Mouse (Mus musculus) heart, embryonic 15.5 days (tissue): ENCODE data around the gene Lsamp. TPM values are rescaled to one million over a fixed set of nuclear protein-coding genes. Genes with fewer than 3 reads are reported as not detected.

ENCODE experiments used
- ATAC-seq: fragments of 200-750 bp; cut with Nextera tagmentation; replicated peaks from 2 replicates; pipeline ENCODE4 v1.8.0; 2017; ENCODE audit warnings: low read depth, moderate TSS enrichment; ENCODE audit not compliant: insufficient number of reproducible peaks, insufficient read depth, low FRiP score
- H3K27ac ChIP-seq: fragments of 300-500 bp; sonication (generic); 2 replicates; pipeline ENCODE4 v1.5.1; 2015; ENCODE audit warnings: mild to moderate bottlenecking, inconsistent platforms
- H3K27me3 ChIP-seq: fragments of 300-500 bp; sonication (generic); 2 replicates; pipeline ENCODE4 v1.6.1; 2015; ENCODE audit warnings: inconsistent platforms
- H3K36me3 ChIP-seq: fragments of 300-500 bp; sonication (generic); 2 replicates; pipeline ENCODE4 v1.6.1; 2015; ENCODE audit warnings: mild to moderate bottlenecking, inconsistent platforms
- H3K4me1 ChIP-seq: fragments of 300-500 bp; sonication (generic); replicated peaks from 2 replicates; pipeline ENCODE4 v1.6.1; 2015; ENCODE audit warnings: inconsistent platforms
- H3K4me2 ChIP-seq: fragments of 300-500 bp; sonication (generic); 2 replicates; pipeline ENCODE4 v1.6.1; 2015; ENCODE audit warnings: inconsistent platforms, mild to moderate bottlenecking, moderate library complexity
- H3K4me3 ChIP-seq: fragments of 300-500 bp; sonication (generic); 2 replicates; pipeline ENCODE4 v1.5.1; 2015; ENCODE audit warnings: mild to moderate bottlenecking, inconsistent platforms
- H3K9ac ChIP-seq: fragments of 300-500 bp; sonication (generic); 2 replicates; pipeline ENCODE4 v1.6.1; 2015; ENCODE audit warnings: mild to moderate bottlenecking, inconsistent platforms
- H3K9me3 ChIP-seq: fragments of 300-500 bp; sonication (generic); replicated peaks from 2 replicates; pipeline ENCODE4 v1.6.1; 2016; ENCODE audit warnings: inconsistent platforms
- WGBS: fragments of 180-500 bp; shearing (Covaris S2); methylation state at CpG from one replicate; pipeline ENCODE4 v1.1.7; 2015; ENCODE audit warnings: mixed read lengths; 5-methylcytosine and 5-hydroxymethylcytosine counted together
- polyA plus RNA-seq: library from polyadenylated mRNA; unstranded; fragments of >200 nt; fragmentation: Nextera tagmentation; extraction: Ambion mirVana; gene quantifications from 2 replicates; pipeline ENCODE4 v1.2.1, GENCODE M21; 2015

Lsamp gene
- polyA plus RNA-seq, 1 experiment from 2014 or later, result 1.7 TPM

GRCm38 (mm10) chr16:40509146-40510030 is 525.2 kb downstream of the Lsamp start:
- no peaks in the 10 kb centered on the region for H3K27me3 ChIP-seq
- no peaks in the 10 kb centered on the region for H3K9me3 ChIP-seq
- H3K4me1 ChIP-seq, result no peaks in the 10 kb centered on the region
- H3K9ac ChIP-seq, result no peak overlapping the region
- H3K36me3 ChIP-seq, result no peaks in the 10 kb centered on the region
- H3K4me2 ChIP-seq, result no peak overlapping the region
- H3K4me3 ChIP-seq, result no peak overlapping the region
- no peak overlapping the region for H3K27ac ChIP-seq
- 72% methylated on average over 7 of the region's 7 CpGs for WGBS
- ATAC-seq, result no peak

GRCm38 (mm10) chr16:40536754-40537153 is 552.6 kb downstream of the Lsamp start:
- WGBS, result 20% methylated on average over 1 of the region's 1 CpGs
- ATAC-seq, result no peak

GRCm38 (mm10) chr16:40549663-40550062 is 565.5 kb downstream of the Lsamp start:
- ATAC-seq, result no peak
- no peaks in the 10 kb centered on the region for H3K27me3 ChIP-seq
- H3K36me3 ChIP-seq, result no peaks in the 10 kb centered on the region
- WGBS, result 78% methylated on average over 4 of the region's 4 CpGs
- no peaks in the 10 kb centered on the region for H3K4me1 ChIP-seq
- H3K9ac ChIP-seq, result no peak overlapping the region
- no peak overlapping the region for H3K4me2 ChIP-seq
- H3K9me3 ChIP-seq, result no peaks in the 10 kb centered on the region
- H3K4me3 ChIP-seq, result no peak overlapping the region
- H3K27ac ChIP-seq, result no peak overlapping the region

More at GRCm38 (mm10) chr16:40536754-40537153, 552.6 kb downstream of the Lsamp start:
- Histone ChIP-seq H3K4me3 (no peak overlapping the region), H3K4me1 (no peaks in the 10 kb centered on the region), H3K4me2 (no peak overlapping the region), H3K9ac (no peak overlapping the region), H3K27ac (no peak overlapping the region), H3K36me3 (no peaks in the 10 kb centered on the region), H3K9me3 (no peaks in the 10 kb centered on the region), H3K27me3 (no peaks in the 10 kb centered on the region)

DNA sequence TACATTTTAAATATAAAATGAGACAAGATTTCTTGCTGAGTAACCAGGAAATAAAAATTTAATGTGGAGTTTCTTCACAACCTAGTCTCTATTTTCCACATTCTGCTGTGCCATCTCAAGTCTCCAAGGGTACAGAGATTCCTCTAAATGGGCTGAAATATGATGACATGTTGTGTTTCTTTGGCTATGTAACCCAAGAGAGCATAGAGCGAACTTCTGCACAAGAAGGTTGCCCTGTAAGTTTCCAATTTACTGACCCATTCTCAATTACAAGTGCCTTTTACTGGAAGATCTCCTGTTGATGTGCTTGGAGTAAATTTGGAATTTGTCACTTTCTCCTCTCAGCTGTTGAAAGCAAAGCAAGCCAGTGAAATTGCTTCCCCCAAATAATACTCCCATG is 571.4 kb downstream of the Lsamp start:
- H3K4me3 ChIP-seq, result no peak overlapping the region
- H3K4me2 ChIP-seq, result no peak overlapping the region
- H3K27ac ChIP-seq, result no peak overlapping the region
- H3K4me1 ChIP-seq, result no peaks in the 10 kb centered on the region
- no peaks in the 10 kb centered on the region for H3K9me3 ChIP-seq
- ATAC-seq, result no peak
- 67% methylated on average over 1 of the region's 1 CpGs for WGBS
- no peaks in the 10 kb centered on the region for H3K27me3 ChIP-seq
- no peaks in the 10 kb centered on the region for H3K36me3 ChIP-seq
- no peak overlapping the region for H3K9ac ChIP-seq

DNA sequence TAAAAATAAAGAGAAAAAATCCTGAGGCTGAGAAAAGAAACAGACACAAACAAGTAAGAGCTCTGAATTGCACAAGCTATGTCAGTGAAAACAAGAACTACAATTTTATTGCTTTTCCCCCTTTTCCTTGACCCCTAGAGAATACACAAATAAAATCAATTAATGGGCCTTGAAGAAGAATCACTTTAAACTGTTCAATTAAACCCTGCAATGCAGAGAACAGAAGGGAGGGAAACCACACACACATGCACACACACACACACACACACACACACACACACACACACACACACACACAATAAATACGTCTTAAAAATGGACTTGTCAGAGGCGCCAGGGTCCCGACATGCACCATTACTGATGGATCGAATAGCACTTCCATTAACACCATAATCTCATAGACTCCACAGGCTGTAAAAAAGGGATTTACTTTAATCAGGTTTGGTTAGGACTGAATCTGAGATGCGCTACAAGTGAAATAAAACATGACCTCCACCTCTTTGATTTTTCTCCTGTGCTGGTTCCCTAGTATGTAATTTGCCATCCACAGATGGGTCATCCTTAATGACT is 573.6 kb downstream of the Lsamp start:
- Histone ChIP-seq H3K9me3 (no peaks in the 10 kb centered on the region), H3K4me1 (no peaks in the 10 kb centered on the region), H3K4me3 (no peak overlapping the region), H3K27ac (no peak overlapping the region), H3K27me3 (no peaks in the 10 kb centered on the region), H3K9ac (no peak overlapping the region), H3K4me2 (no peak overlapping the region), H3K36me3 (no peaks in the 10 kb centered on the region)
- no peak for ATAC-seq
- 74% methylated on average over 5 of the region's 5 CpGs for WGBS

DNA sequence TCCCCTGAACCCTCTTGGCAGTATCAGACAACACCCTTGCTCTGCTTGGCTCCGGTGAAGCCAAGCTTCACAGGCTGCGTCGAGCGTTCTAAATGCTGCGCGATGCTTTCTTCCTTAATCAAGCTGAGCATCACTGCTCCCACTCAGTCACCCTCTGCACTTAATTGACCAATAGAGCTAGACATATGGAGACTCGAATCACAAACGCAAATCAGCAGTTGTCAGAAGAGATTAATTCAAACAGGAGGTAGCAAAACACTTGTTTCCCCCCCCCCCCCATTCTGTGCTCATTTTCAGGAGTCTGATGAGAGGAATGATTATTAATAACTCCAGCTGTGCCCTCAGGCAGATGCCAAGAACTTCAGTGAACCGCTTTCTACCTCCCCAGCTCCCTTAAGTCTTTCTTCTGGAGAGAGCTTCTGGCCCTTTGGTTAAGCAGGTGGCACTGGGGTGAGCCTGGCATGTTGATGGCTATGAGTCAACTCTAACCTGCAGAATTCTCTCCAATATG is 583.3 kb downstream of the Lsamp start:
- H3K4me3 ChIP-seq, result no peak overlapping the region
- H3K36me3 ChIP-seq, result no peaks in the 10 kb centered on the region
- 76% methylated on average over 9 of the region's 9 CpGs for WGBS
- no peak overlapping the region for H3K27ac ChIP-seq
- no peaks in the 10 kb centered on the region for H3K4me1 ChIP-seq
- H3K27me3 ChIP-seq, result no peaks in the 10 kb centered on the region
- no peak overlapping the region for H3K9ac ChIP-seq
- no peaks in the 10 kb centered on the region for H3K9me3 ChIP-seq
- no peak for ATAC-seq
- no peak overlapping the region for H3K4me2 ChIP-seq

DNA sequence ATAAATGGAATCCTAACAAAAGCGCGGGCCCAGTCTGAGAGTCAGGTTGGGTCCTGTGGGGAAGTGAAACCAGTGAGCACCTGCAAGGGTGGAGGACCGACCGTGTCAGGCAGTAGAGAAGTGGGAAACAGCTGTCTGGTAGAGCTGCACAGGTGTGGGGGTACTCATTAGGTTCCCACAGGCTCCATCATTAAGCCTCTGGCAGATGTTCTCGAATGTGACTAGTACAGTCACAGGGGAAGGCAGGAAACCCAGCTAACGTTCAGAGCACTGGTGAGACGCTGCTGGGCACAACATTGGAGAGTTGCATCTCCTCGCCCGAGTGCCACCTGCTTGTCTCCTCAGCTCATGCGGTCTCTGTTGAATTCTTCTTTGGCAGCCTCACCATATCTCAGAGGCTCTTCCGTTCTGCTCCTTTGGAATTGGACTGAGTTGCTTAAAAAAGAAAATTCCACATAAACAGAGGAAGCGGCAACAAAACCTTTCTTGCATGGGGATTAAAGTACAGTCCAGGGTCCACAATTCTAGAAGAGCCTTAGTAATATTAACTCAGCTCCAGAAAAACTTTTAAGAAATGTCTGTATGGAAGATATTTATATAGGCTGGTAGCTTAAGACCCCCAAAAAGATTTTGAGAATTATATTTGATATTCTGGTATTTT is 588.1 kb downstream of the Lsamp start:
- 79% methylated on average over 12 of the region's 12 CpGs for WGBS
- H3K9ac ChIP-seq, result no peak overlapping the region

DNA sequence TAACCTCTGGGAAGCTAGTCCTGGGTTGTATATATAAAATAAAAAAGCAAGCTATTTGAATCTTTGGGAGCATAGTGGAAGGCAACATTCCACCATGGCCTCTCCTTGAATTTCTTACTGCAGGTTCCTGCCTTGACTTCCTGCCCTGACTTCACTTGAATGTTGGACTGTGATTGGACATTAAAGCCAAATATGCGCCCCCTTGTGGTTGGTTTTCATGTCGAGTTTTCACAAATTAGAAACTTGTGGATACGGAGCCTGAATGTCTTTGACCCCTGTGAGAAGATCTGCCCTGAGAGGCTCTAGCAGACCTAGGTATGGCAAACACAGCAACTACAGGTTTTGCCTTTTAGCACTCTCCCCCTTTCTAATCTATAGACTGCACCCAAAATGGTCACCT is 597.9 kb downstream of the Lsamp start:
- Histone ChIP-seq H3K4me3 (no peak overlapping the region), H3K36me3 (no peaks in the 10 kb centered on the region), H3K4me1 (no peaks in the 10 kb centered on the region), H3K9ac (no peak overlapping the region), H3K4me2 (no peak overlapping the region), H3K27me3 (no peaks in the 10 kb centered on the region), H3K9me3 (no peaks in the 10 kb centered on the region), H3K27ac (no peak overlapping the region)
- WGBS, result 54% methylated on average over 3 of the region's 3 CpGs
- no peak for ATAC-seq

More for the DNA sequence above, 588.1 kb downstream of the Lsamp start:
- no peak overlapping the region for H3K4me2 ChIP-seq
- H3K27ac ChIP-seq, result no peak overlapping the region
- ATAC-seq, result no peak
- no peaks in the 10 kb centered on the region for H3K4me1 ChIP-seq
- H3K9me3 ChIP-seq, result no peaks in the 10 kb centered on the region
- H3K27me3 ChIP-seq, result no peaks in the 10 kb centered on the region
- H3K36me3 ChIP-seq, result no peaks in the 10 kb centered on the region
- no peak overlapping the region for H3K4me3 ChIP-seq

- H3K27ac ChIP-seq, result no peak overlapping the region
- H3K27me3 ChIP-seq, result no peaks in the 10 kb centered on the region
- no peak overlapping the region for H3K4me2 ChIP-seq
- no peaks in the 10 kb centered on the region for H3K4me1 ChIP-seq
- no peak overlapping the region for H3K4me3 ChIP-seq
- no peak for ATAC-seq
- H3K9me3 ChIP-seq, result no peaks in the 10 kb centered on the region
- H3K36me3 ChIP-seq, result no peaks in the 10 kb centered on the region
- H3K9ac ChIP-seq, result no peak overlapping the region
- WGBS, result 71% methylated on average over 6 of the region's 6 CpGs
These were observed 609.0 kb downstream of the Lsamp start for GRCm38 (mm10) chr16:40593161-40593560.

DNA sequence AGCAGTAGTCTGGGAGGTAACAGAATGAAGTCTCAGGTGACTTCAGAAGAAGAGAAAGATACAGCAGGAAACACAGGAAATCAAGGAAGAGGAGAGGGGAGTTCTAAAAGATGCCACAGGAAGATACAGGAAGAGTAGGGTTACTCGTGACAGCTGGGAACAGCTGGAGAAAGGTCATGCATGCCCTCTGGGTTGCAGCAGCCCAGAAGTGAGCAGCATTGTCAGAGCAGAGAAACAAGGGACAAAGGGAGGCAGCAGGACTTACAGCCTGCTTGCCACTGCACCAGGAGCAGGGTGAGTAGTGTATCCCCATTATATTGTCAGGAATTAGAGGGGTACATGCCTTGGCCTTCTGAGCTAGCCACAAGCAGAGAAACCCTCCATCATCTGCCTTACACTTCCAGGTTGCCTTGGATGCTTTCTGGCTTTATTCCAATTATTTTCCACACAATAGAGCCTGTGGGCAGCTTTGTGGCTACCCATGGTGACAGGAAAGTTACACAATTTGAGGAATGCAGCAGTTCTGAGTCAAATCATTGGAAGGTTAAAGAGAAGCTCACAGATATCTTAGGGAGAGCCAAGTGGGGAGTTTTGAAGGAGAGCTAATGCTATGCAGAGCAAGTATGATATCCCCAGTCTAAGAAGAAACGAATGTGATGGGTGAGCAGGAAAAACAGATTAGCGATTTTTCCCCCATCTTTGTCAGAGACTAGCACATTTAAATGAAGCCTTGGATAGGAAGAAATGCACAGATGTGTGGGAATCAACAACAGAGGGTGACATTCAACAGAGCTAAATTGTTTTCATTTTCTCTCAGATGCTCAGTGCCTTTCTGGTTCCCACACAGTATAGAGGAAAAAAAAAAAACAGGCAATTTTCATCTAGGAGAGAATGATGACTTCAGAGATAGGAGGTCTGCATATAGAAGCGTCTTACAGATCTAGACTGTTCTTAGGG is 617.5 kb downstream of the Lsamp start:
- H3K4me1 ChIP-seq, result no peaks in the 10 kb centered on the region
- 38% methylated on average over 4 of the region's 4 CpGs for WGBS
- H3K4me2 ChIP-seq, result no peak overlapping the region
- no peak overlapping the region for H3K4me3 ChIP-seq
- ATAC-seq, result no peak
- H3K27ac ChIP-seq, result no peak overlapping the region
- no peaks in the 10 kb centered on the region for H3K27me3 ChIP-seq
- H3K9me3 ChIP-seq, result no peaks in the 10 kb centered on the region
- no peak overlapping the region for H3K9ac ChIP-seq
- H3K36me3 ChIP-seq, result no peaks in the 10 kb centered on the region

DNA sequence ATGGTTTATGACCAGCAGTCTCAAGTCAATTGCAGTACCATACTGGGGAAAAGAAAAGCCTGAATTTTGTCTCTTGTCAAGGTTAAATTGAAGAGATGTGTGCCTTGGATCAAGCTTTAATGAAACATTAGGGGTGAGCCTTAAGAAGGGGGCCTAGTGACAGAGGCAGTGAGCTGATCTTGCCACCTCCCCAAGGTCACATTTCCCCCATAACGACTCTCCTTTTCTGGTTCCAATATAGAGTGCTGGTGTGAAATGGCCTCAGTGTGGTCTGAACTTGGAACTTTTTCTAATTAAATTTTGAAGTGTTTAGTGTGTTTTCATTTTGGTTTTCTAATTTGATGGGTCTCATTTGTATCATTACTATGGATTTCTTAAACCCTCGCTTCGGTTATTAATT is 623.3 kb downstream of the Lsamp start:
- Histone ChIP-seq H3K4me3 (no peak overlapping the region), H3K36me3 (no peaks in the 10 kb centered on the region), H3K27me3 (no peaks in the 10 kb centered on the region), H3K4me2 (no peak overlapping the region), H3K9me3 (no peaks in the 10 kb centered on the region), H3K27ac (no peak overlapping the region), H3K9ac (no peak overlapping the region), H3K4me1 (no peaks in the 10 kb centered on the region)
- 84% methylated on average over 3 of the region's 3 CpGs for WGBS
- ATAC-seq, result no peak
